Mouse (Mus musculus) telencephalon, adult 2 months (tissue): Measurements from ENCODE around the gene Gm28374.
"Not testable (repeated sequence)": the region's sequence is repeated elsewhere in the genome, so short reads cannot be mapped to it uniquely, and the experiment has no call there.

ENCODE experiments used
- DNase-seq: peaks from one replicate; pipeline ENCODE4 v3.0.0-alpha.2; 2011; ENCODE audit warnings: low read depth, low spot score

The Gm28374 gene

GRCm38 (mm10) chr19:6056696-6057095 lies 25.4 kb downstream of the Gm28374 start:
- no peak for DNase-seq

- DNase-seq, result no peak
Observed at GRCm38 (mm10) chr19:6054296-6054695, 27.8 kb downstream of the Gm28374 start.

- no peak for DNase-seq
Observed at GRCm38 (mm10) chr19:6052516-6052915, 29.5 kb downstream of the Gm28374 start.

- DNase-seq, result no peak
Observed at GRCm38 (mm10) chr19:6048681-6049410, 33.2 kb downstream of the Gm28374 start.

- no peak for DNase-seq
Observed at GRCm38 (mm10) chr19:6047899-6048166, 34.2 kb downstream of the Gm28374 start.

- no peak for DNase-seq
Observed at GRCm38 (mm10) chr19:6047154-6047898, 34.7 kb downstream of the Gm28374 start.

- peak; percentile 97 for DNase-seq
Observed at GRCm38 (mm10) chr19:6046294-6047153, 35.5 kb downstream of the Gm28374 start, which contains the start of gene Syvn1. TSS of gene Syvn1 (plus strand) at chr19:6046576.

- no peak for DNase-seq
Observed at GRCm38 (mm10) chr19:6045366-6046293, 36.4 kb downstream of the Gm28374 start.

GRCm38 (mm10) chr19:6044102-6044501 lies 38.0 kb downstream of the Gm28374 start:
- not testable (repeated sequence) for DNase-seq

GRCm38 (mm10) chr19:6042293-6042692 lies 39.8 kb downstream of the Gm28374 start:
- DNase-seq, result no peak

GRCm38 (mm10) chr19:6040002-6040401 lies 42.1 kb downstream of the Gm28374 start:
- no peak for DNase-seq

- no peak for DNase-seq
Observed at GRCm38 (mm10) chr19:6038326-6038725, 43.7 kb downstream of the Gm28374 start.

GRCm38 (mm10) chr19:6037695-6038094 lies 44.4 kb downstream of the Gm28374 start:
- DNase-seq, result no peak

GRCm38 (mm10) chr19:6035966-6036585 lies 46.0 kb downstream of the Gm28374 start:
- no peak for DNase-seq

GRCm38 (mm10) chr19:6030520-6031280 lies 51.4 kb downstream of the Gm28374 start:
- DNase-seq, result no peak

- no peak for DNase-seq
Observed at GRCm38 (mm10) chr19:6029426-6029825, 52.6 kb downstream of the Gm28374 start.

GRCm38 (mm10) chr19:6028991-6029390 lies 53.1 kb downstream of the Gm28374 start:
- no peak for DNase-seq
